Mouse (Mus musculus) embryo, embryonic 10.5 days (tissue): ENCODE results near the gene Pon2.
"Not testable (repeated sequence)": the region's sequence is repeated elsewhere in the genome, so short reads cannot be mapped to it uniquely, and the experiment has no call there.

Experiments
- DNase-seq: peaks from one replicate; pipeline ENCODE4 v3.0.0-alpha.2; 2015; ENCODE audit warnings: low spot score

Pon2 gene

DNA sequence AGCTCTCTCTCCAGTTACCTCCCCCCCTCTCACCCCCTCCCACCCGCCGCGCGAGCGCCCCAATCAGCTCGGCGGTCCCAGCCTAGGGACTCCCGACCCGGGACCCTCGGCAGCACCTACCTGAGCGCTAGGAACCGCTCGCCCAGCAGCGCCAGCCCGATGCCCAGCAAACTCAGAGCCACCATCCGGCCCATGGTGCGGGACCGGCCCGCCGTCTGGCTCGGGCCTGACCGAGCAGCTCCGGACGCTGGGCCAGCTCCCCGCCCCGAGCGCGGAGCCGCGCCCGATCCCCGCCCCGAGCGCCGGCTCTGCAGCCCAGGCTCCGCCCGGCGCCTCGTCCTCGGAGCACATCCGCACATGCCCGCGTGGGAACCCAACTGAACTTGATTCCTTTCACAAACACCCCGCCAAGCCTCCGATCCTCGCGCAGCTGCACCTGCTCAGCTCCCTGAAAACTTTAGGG, at the start of gene Pon2:
Gene Pon2 (minus strand): TSS at position 364 of the 463 bp plus-strand sequence.
- DNase-seq = peak; percentile 86

GRCm38 (mm10) chr6:5344255-5344654, 46.0 kb upstream of the Pon2 start:
- no peak for DNase-seq

DNA sequence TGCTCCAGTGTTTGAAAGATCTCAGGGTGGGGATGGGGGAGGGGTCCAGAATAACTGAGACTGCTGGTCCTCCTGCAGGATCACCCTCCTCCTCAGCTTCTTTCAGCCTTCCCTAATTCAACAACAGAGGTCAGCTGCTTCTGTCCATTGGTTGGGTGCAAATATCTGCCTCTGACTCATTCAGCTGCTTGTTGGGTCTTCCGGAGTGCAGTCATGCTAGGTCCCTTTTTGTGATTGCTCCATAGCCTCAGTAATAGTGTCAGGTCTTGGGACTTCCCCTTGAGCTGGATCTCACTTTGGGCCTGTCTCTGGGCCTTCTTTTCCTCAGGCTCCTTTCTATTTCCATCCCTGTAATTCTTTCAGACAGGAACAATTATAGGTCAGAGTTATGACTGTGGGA, 41.0 kb upstream of the Pon2 start:
- DNase-seq = not testable (repeated sequence)

- DNase-seq = not testable (repeated sequence)
These were observed 40.5 kb upstream of the Pon2 start for GRCm38 (mm10) chr6:5338781-5339180.

GRCm38 (mm10) chr6:5336016-5336415, 37.8 kb upstream of the Pon2 start:
- not testable (repeated sequence) for DNase-seq

GRCm38 (mm10) chr6:5334021-5334420, 35.8 kb upstream of the Pon2 start:
- DNase-seq = no peak

DNA sequence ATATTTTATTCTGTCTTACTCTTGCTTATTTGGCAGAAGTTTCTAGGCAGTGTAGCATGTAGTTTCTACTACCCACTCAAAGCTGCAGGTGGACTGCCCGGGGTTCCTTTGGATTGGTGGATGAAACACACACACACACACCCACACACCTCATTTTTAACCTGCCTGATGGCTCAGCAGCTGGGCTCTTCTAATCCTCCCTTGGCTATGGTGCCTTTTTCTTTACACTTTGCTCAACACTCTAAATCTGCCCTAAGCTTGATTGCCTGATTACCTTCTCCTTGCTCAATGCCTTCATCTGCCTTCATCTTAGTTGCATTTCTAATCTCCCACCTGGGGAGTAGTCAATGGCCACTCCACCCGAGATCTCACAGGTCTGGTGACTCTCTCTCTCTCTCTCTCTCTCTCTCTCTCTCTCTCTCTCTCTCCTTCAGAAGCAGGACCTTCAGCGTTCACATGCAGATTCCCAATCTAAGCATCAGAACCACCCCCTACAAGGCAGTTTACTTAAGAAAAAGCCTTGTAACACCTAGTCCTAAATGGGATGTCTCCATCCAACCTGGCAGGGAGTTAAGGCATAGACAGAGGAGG, 34.4 kb upstream of the Pon2 start:
- DNase-seq = no peak

GRCm38 (mm10) chr6:5325122-5325521, 26.9 kb upstream of the Pon2 start:
- no peak for DNase-seq

DNA sequence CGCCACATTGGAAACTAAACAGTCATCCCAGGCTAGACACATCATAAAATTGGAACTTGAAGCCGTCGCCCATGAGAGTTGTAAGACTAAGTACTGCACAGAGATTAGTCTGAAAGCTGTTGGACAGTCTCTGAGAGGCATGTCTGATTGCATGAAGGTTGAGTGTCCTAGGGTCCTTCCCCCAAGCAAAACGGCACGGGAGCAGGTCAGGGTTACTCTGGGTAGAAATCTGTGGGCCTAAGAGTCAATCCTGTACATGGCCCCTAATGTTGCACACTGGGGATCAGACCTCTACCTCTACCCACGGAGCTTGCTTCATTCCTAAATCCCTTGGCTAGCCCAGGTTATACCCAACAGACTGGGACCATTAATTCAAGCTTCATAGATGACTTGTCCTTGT, 25.8 kb upstream of the Pon2 start:
- not testable (repeated sequence) for DNase-seq

DNA sequence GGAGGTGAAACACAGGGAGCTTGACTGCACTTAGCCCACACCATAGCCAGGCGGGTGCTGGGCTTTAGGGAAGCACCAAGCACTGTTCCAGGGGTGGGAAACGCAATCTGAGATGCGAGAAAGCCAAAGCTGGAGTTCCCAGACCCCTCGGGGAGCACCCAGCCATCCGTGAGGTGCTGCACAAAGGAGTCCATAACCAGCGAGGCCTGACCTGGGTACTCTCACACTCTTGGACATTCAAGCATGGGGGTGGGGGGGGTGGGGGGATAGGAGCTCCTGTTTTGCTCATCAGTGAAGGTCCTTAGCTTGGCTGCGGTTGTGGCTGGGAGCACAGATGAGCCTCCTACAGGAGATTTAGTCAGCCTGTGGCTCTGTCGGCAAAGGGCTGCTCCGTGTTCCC, 18.4 kb upstream of the Pon2 start:
- DNase-seq = no peak

DNA sequence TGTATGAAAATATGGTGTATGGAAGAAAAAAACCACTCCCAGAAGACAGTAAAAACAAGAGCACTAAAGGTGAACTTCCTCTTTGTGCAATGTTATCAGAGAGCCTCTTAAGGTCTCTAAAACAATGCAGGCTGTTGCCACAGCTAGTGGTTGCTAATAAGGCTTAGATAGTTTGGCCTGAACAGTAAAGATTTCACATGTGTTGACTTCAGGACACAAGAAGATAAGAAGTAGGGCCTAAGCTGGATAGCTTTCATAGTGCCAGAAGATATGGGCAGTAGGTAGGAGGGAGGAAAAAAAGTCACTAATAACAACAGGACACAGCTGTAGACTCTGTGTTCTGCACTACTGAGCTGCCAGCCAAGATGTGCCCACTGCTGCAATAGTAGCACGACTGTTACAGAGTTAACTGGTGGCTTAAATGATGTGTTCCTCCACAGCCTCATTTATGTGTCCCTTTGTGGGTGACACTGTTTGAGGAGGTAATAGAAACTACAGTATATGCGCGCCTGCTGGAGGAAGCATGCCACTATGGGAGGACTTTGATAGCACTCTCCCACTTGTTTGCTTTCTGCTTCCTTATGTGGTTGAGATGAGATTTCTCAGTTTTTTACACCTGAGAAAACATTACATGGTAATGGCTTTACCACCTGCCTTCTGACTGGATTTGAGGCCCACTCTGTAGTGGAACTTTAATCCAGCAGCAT, 17.0 kb upstream of the Pon2 start:
- DNase-seq = no peak

- DNase-seq = no peak
These were observed 15.8 kb upstream of the Pon2 start for GRCm38 (mm10) chr6:5313951-5314590.

DNA sequence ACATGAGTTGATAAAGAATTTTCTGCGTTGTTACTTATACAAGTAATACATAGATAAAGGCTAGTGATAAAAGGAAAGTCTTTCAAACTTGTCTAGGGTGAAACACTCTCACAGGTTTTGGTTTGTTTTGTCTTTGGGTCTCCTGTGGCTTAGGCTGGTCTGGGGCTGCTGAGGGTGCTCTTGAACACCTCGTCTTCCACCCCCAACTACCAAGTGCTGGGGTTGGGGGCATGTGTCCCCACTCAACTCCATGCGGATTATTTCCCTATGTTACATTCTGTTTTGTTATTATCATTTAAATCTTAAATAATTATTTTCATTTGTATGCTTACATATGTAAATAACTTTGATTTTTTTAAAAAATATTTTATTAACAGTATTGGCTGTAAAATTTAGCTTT, 12.2 kb upstream of the Pon2 start:
- DNase-seq = no peak

- no peak for DNase-seq
These were observed 11.4 kb upstream of the Pon2 start for GRCm38 (mm10) chr6:5309595-5310197.

DNA sequence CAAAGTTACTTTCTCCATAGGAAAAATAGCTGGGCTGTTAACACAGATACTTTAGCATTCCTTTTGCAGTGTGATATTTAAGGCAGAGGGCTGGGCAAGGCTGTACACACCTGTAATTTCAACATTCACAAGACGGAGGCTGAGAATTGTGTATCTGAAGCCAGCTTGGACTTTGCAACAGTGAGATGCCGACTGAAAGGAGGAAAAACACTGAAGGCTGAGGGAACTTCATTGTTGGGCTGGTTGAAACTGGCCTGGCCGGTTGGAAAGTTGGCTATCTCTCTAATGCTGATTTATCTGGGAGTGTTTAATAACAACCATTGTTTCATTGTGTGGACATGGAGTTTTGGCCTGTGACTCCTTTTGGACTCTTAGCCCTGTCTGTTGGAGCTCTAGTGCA, 7.7 kb upstream of the Pon2 start:
- DNase-seq = no peak

DNA sequence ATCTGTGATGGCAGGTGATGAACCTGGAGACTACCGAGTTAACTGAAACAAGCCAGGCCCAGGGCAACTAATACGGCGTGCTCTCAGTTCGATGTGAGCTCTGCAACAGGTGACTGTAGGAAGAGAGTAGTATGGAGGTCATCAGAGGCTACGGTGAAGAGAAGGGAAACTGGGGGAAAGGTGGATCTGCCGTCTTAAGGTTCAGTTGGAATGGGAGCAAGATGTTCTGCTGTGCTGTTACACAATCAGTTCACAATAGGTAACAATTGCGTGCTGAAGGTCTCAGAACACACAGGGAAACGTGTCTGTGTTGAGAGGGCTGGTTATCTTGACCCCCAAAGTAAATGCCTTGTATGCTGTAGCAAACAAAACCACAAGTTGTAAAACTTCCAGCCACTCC, 6.7 kb upstream of the Pon2 start:
- DNase-seq = no peak

GRCm38 (mm10) chr6:5300629-5301028, 2.4 kb upstream of the Pon2 start:
- no peak for DNase-seq

GRCm38 (mm10) chr6:5299561-5299960, 1.3 kb upstream of the Pon2 start:
- DNase-seq = no peak

DNA sequence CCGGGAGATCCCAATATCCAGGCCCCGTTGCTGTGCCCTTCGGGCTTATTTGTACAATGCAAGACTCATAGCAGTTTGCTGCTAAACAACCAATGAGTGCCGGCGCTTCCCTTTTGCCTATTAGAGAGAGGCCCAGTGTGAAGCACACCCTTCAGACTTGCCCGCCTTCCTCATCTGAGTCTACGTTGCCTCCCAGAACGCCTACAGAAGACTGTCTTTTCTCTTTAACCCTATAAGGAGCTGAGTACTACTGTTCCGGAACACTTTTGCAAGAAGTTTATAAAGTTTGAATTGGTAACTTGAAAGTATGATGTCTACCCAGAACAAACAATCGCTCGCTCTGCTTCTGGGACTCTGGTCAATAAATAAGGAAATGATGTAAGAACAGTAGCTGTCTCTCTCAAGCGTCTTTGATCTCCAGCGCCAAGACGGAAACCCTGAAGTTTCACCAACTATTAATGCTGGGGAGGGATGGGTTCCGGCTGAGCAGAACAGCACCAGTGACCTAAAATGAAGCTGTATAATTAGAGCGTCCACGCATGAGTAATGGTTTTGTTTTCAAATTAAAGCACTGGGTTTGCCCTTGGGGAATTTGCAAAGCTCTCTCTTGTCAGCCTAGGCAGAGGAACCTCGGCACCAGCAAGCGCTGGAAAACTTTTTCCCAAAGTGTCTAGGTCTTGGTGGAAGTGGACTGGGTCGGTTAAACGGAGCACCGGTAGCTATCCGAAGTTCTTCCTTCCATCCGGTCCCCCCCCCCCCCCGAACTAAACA, 749 bp downstream of the Pon2 start:
- peak; percentile 80 for DNase-seq

- no peak for DNase-seq
These were observed 2.2 kb downstream of the Pon2 start for GRCm38 (mm10) chr6:5296067-5296466.

- no peak for DNase-seq
These were observed 3.4 kb downstream of the Pon2 start for GRCm38 (mm10) chr6:5294659-5295449.
